ENCODE assay signal across 8 mouse cellular contexts in genomic region chr8:72319921-72320802, GRCm38 (mm10). TPM values are rescaled to one million over a fixed set of nuclear protein-coding genes. Genes with fewer than 3 reads are reported as not detected.
DNase-seq lines count a peak whose midpoint lies in the region; ATAC-seq and TF ChIP-seq lines count a peak whose summit lies in the region.

No protein-coding gene starts in this region.

- ATAC-seq in heart, embryonic 13.5 days (ENCODE audit: extremely low read depth, insufficient number of reproducible peaks, low FRiP score, low TSS enrichment): no peak
- ATAC-seq in midbrain, embryonic 16.5 days: no peak
- no peak for ATAC-seq in megakaryocyte progenitor cell, adult 5-6 weeks (replicated peaks; ENCODE audit: poor library complexity)

- peaks cover 18% of the 10 kb centered on the region for H3K36me3 ChIP-seq in heart, embryonic 13.5 days
- H3K36me3 ChIP-seq in limb, embryonic 10.5 days: no peaks in the 10 kb centered on the region
- H3K36me3 ChIP-seq in midbrain, embryonic 16.5 days (ENCODE audit: control insufficient read depth, insufficient read depth, low read length): no peaks in the 10 kb centered on the region

- TF ChIP-seq CTCF in brain, embryonic 14.5 days (IDR thresholded peaks at IDR 0.05; ENCODE audit: borderline replicate concordance, extremely low read depth, insufficient read depth, insufficient read length): no peak

- H3K27me3 ChIP-seq in heart, embryonic 13.5 days (replicated peaks): peaks cover 10% of the 10 kb centered on the region
- peaks cover 72% of the 10 kb centered on the region for H3K27me3 ChIP-seq in limb, embryonic 10.5 days (ENCODE audit: low read depth, poor library complexity, severe bottlenecking)
- H3K27me3 ChIP-seq in midbrain, embryonic 16.5 days (ENCODE audit: control insufficient read depth, insufficient read depth, low read depth, low read length): peaks cover 34% of the 10 kb centered on the region

- H3K4me1 ChIP-seq in heart, embryonic 13.5 days: peaks cover 58% of the 10 kb centered on the region
- H3K4me1 ChIP-seq in limb, embryonic 10.5 days: peaks cover 20% of the 10 kb centered on the region
- peaks cover 7% of the 10 kb centered on the region for H3K4me1 ChIP-seq in midbrain, embryonic 16.5 days (ENCODE audit: control insufficient read depth, insufficient read depth, low read length)

- peak overlapping the region; percentile 95 for H3K4me2 ChIP-seq in heart, embryonic 13.5 days
- H3K4me2 ChIP-seq in midbrain, embryonic 16.5 days (ENCODE audit: low read length): peak overlapping the region; percentile 89

- H3K9ac ChIP-seq in heart, embryonic 13.5 days: peak overlapping the region; percentile 91
- peak overlapping the region; percentile 69 for H3K9ac ChIP-seq in midbrain, embryonic 16.5 days (ENCODE audit: low read depth, low read length)

- WGBS in heart, embryonic 13.5 days: 7% methylated on average over 54 of the region's 55 CpGs
- 8% methylated on average over 48 of the region's 55 CpGs for WGBS in limb, embryonic 10.5 days
- whole genome bisulfite sequencing in midbrain, embryonic 16.5 days: 8% methylated on average over 39 of the region's 55 CpGs

- peak; percentile 39 for DNase-seq in ovary, postnatal 36 days (ENCODE audit: low spot score)
- DNase-seq in ovary, postnatal 14 days (ENCODE audit: low spot score): no peak
- DNase-seq in brain, embryonic 14.5 days (ENCODE audit: low read depth): peak; percentile 5
- peak; percentile 43 for DNase-seq in limb, embryonic 10.5 days (ENCODE audit: low spot score)
- no peak for DNase-seq in adipocyte (ENCODE audit: low spot score)

- TF ChIP-seq POLR2A in brain, embryonic 14.5 days (IDR thresholded peaks at IDR 0.05; ENCODE audit: borderline replicate concordance, extremely low read depth, insufficient read depth, insufficient read length, poor library complexity, severe bottlenecking): no peak

- no peaks in the 10 kb centered on the region for H3K9me3 ChIP-seq in heart, embryonic 13.5 days
- H3K9me3 ChIP-seq in limb, embryonic 10.5 days (replicated peaks): no peaks in the 10 kb centered on the region
- no peaks in the 10 kb centered on the region for H3K9me3 ChIP-seq in midbrain, embryonic 16.5 days (replicated peaks; ENCODE audit: control insufficient read depth, low read length, poor library complexity, severe bottlenecking)

- peak overlapping the region; percentile 80 for H3K4me3 ChIP-seq in heart, embryonic 13.5 days
- peak overlapping the region; percentile 59 for H3K4me3 ChIP-seq in limb, embryonic 10.5 days
- peak overlapping the region; percentile 54 for H3K4me3 ChIP-seq in midbrain, embryonic 16.5 days (ENCODE audit: low read depth, low read length)

- peak overlapping the region; percentile 81 for H3K27ac ChIP-seq in heart, embryonic 13.5 days (replicated peaks)
- H3K27ac ChIP-seq in limb, embryonic 10.5 days: peak overlapping the region; percentile 46; the same call in 1 of the 2 replicates
- no peak overlapping the region for H3K27ac ChIP-seq in midbrain, embryonic 16.5 days (ENCODE audit: low read length)

RNA-seq across cellular contexts. Expression of gene Klf2, which starts 1.3 kb away (rescaled TPM):
- 8.0 and 11.0 TPM in 2 replicates for polyA plus RNA-seq in brain, embryonic 14.5 days (2012; rRNA removed)
- polyA plus RNA-seq in heart, embryonic 13.5 days (2015; fragmentation: Nextera tagmentation; extraction: Ambion mirVana): 14.2 and 15.1 TPM in 2 replicates
- 3.1 and 3.6 TPM in 2 replicates for polyA plus RNA-seq in limb, embryonic 10.5 days (2016; fragmentation: Nextera tagmentation; extraction: Ambion mirVana)
- polyA plus RNA-seq in midbrain, embryonic 16.5 days (2015; fragmentation: Nextera tagmentation; extraction: Ambion mirVana): 3.6 and 4.0 TPM in 2 replicates
- total RNA-seq in megakaryocyte progenitor cell, adult 5-6 weeks (2015): 10.8 and 21.8 TPM in 2 replicates
- total RNA-seq in megakaryocyte progenitor cell, adult 5-6 weeks (2017): 2.0 and 6.6 TPM in 2 replicates

RNA-seq across cellular contexts. Expression of gene Gm10282, which starts 15.1 kb away (rescaled TPM):
- 11.5 and 14.3 TPM in 2 replicates for polyA plus RNA-seq in brain, embryonic 14.5 days (2012; rRNA removed)
- 15.9 and 19.4 TPM in 2 replicates for polyA plus RNA-seq in heart, embryonic 13.5 days (2015; fragmentation: Nextera tagmentation; extraction: Ambion mirVana)
- polyA plus RNA-seq in limb, embryonic 10.5 days (2016; fragmentation: Nextera tagmentation; extraction: Ambion mirVana): 25.6 and 29.2 TPM in 2 replicates
- 9.7 and 11.3 TPM in 2 replicates for polyA plus RNA-seq in midbrain, embryonic 16.5 days (2015; fragmentation: Nextera tagmentation; extraction: Ambion mirVana)
- total RNA-seq in megakaryocyte progenitor cell, adult 5-6 weeks (2015): 58.7 and 76.6 TPM in 2 replicates
- 68.3 and 86.8 TPM in 2 replicates for total RNA-seq in megakaryocyte progenitor cell, adult 5-6 weeks (2017)

Comparison
In these comparisons a context has a peak if more than half of its experiments do, and no peak if none do; other contexts are left out.
1. DNase-seq: peak in ovary, postnatal 36 days (single experiment), brain, embryonic 14.5 days (single experiment) and limb, embryonic 10.5 days (single experiment); none in ovary, postnatal 14 days (single experiment) and adipocyte (single experiment).
2. Peak in every context shown above with its lines, with median percentiles within 50 percentile points of each other: H3K4me3 ChIP-seq.